Mouse (Mus musculus) adrenal gland, adult 2 months (tissue): ENCODE measurements at regions not wholly inside any gene's neighbourhood (a gene's known extent, or its start where the extent isn't known, plus 50 kb on each side); places are given as distances from the start of the nearest gene placed in this dataset.

Experiments
- DNase-seq: peaks from one replicate; pipeline ENCODE4 v3.0.0; 2021

GRCm38 (mm10) chr9:116332485-116333118, 157.4 kb upstream of the Tgfbr2 start:
- no peak for DNase-seq

GRCm38 (mm10) chr9:116331406-116331805, 156.2 kb upstream of the Tgfbr2 start:
- DNase-seq = no peak

DNA sequence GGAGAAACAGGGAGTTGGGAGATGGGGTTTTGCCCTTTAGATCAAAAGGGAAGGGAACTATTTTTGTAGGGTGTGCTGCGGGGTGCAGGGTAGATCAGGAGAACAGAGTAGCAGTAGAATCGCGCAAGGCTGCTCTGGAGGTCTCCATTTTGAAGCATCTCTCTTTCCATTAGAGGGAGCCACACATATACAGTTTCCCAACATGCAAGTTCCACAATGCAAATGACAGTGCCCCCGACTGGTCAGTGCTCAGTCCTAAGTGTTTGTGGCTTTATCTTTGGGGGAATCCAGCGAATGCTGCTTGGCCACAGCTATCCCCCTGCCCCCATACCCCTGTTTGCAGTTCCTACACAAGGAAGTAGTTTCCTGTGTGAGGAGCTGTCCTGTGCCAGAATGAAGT, 155.6 kb upstream of the Tgfbr2 start:
- DNase-seq = no peak

DNA sequence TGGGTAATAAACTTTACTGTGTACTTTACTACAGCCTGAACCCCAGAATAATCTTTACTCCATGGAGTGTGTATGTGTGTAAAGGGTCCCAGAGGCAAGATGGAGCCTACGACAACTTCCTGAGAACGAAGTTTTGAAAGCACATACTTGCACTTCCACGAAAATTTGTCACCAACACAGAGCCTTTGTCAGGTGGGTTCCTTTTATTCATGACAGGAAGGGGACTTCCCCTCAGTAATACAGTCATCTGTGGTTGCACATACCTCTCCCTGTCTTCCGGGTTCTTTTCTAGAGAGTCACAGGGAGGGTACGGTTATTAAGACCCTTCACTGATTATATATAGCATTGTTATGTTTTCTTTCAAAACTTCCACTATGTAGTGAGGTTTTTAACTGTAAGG, 154.0 kb upstream of the Tgfbr2 start:
- DNase-seq = no peak

- DNase-seq = peak; percentile 30
Observed at GRCm38 (mm10) chr9:116328201-116328600, 153.0 kb upstream of the Tgfbr2 start.

GRCm38 (mm10) chr9:116327080-116327479, 151.9 kb upstream of the Tgfbr2 start:
- DNase-seq = no peak

- DNase-seq = no peak
Observed at GRCm38 (mm10) chr9:116324971-116325370, 149.8 kb upstream of the Tgfbr2 start.

- peak; percentile 36 for DNase-seq
Observed at GRCm38 (mm10) chr9:116323871-116324721, 148.9 kb upstream of the Tgfbr2 start.

- DNase-seq = no peak
Observed at GRCm38 (mm10) chr9:116321908-116322307, 146.7 kb upstream of the Tgfbr2 start.

- no peak for DNase-seq
Observed at GRCm38 (mm10) chr9:116319421-116319820, 144.3 kb upstream of the Tgfbr2 start.

GRCm38 (mm10) chr9:116316582-116317095, 141.5 kb upstream of the Tgfbr2 start:
- no peak for DNase-seq

DNA sequence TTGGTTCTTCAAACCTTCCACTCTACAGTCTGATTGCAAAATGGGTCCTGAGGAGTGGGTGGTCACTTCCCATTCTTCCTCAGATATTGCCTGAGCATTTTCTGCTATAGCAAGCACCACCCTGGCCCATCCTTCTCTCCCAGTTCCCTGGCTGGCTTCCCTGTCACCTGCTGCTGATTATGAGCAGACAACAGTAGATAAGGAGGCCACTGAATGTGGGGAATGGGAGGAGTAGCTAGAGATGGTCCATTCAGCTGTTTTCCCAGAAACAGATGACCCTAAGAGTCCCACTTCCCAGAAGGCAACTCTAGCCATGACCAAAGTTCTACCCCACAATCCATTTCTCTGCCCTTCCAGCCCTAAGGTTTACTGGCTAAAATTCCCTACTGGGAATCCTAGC, 139.6 kb upstream of the Tgfbr2 start:
- no peak for DNase-seq

GRCm38 (mm10) chr9:116313932-116314790, 139.0 kb upstream of the Tgfbr2 start:
- no peak for DNase-seq

DNA sequence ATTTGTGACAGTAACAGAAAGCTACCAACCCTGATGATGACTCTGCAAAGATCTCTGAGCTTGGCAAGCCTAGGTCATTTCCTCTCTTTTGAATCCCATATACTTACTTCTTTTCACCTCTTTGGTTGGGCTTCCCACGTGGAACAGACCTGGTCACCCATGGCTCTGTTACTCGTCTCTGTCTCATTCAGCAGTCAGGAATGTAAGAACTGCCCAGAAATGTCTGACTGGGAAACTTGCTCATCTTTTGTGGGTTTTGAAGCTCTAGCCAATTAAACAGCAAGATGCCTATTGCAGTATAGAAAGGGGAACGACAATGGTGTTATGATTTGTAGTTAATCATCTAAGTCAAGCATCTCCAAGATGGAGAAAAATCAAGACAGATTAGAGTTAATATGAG, 136.2 kb upstream of the Tgfbr2 start:
- DNase-seq = no peak

GRCm38 (mm10) chr9:116301602-116302001, 126.4 kb upstream of the Tgfbr2 start:
- DNase-seq = no peak

GRCm38 (mm10) chr9:116298791-116299190, 123.6 kb upstream of the Tgfbr2 start:
- no peak for DNase-seq

- DNase-seq = no peak
Observed at GRCm38 (mm10) chr9:116296349-116296748, 121.2 kb upstream of the Tgfbr2 start.

DNA sequence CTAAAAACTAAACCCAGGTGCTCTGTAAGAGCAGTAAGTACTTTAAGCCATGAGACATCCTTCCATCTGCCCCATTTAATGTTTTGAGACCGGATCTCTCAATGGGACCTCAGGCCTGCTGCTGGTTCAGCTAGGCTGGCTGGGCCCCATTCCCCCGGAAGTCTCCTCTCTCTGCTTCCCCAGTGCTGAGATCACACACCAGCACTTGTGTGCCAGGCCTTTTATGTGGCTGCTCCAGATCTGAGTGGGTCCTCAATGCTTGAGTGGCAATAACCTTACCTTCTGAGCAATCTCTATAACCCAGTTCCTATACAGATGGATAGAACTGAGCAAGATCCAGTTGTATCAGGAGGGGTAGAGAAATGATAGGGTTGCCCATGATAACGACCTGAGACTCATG, 118.9 kb upstream of the Tgfbr2 start:
- DNase-seq = no peak

DNA sequence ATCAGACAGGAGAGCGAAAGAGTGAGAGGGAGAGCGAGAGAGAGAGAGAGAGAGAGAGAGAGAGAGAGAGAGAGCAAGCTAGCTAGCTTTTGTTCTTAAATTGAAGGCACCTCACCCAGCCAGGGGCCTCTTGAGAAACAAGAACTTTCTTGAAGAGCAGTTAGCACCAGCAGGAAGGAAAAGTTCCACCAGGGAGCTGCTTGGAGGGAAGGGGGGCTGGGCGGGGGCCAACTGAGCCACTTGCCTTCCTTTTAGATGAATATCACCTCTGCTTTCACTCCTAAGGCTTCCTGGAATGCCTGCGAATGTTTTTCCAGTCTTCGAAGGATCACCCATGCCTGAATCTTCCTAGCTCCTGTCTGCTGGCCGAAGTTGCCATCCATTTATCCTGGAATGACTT, 118.0 kb upstream of the Tgfbr2 start:
- no peak for DNase-seq

DNA sequence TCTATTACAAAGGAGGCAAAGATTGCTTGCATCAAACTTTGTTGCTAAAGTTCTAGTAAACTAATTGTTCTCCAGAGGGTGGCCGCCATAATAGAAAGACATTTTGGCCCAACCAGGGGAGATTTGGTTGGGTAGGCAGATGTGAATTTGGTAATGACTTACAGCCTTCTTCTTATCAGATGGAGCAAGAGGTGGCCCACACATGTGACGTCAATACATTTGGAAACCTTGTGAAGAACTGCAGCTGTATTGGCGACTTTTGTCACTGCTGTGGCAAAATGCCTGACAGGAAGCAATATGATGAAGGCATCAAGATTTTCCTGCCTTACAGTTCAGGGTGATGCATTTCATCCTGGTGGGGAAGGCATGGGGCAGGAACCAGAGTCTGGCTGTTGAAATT, 116.5 kb upstream of the Tgfbr2 start:
- DNase-seq = no peak

GRCm38 (mm10) chr9:116290896-116291295, 115.7 kb upstream of the Tgfbr2 start:
- no peak for DNase-seq

DNA sequence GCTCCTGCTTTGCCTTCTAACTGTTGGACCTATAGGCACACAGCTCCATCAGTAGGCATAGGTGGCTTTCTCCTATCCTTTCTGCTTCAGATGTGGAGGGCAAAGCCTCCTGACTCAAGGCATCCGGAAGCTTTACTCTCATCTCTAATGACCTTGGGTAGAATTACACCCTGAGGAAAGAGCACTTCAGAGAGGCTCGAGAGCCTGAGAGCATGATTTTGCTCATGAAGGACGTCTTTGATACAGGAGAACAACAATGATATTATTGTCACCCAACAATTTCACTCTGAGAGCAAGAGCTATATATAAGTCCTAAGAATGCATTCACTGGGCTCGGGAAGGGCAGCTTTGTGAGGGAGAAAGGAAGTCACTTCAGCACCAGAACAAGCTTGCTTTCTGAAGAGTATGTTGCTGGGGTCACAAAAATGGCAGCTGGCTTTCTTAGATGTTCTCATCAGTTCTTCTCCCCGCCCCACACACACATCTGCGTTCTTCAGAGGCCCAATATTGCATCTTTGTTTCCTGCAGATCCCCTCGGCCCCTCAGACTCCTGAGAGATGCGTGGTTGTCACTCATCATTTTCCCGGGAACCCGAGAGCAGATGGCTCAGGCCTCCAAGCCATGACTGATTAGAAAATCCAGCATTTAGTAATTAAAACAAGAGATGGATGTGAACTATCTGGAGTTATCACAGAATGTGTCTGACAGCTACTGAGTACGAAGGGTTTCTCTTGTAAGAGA, 110.7 kb upstream of the Tgfbr2 start:
- DNase-seq = no peak
